Mouse (Mus musculus): ENCODE results near the gene Aatk.

Gene Aatk

GRCm38 (mm10) chr11:120052274-120052673 lies 5.3 kb upstream of the Aatk start:
- DNase-seq (ENCODE audit: low spot score in 2 of 2) = no peak

DNA sequence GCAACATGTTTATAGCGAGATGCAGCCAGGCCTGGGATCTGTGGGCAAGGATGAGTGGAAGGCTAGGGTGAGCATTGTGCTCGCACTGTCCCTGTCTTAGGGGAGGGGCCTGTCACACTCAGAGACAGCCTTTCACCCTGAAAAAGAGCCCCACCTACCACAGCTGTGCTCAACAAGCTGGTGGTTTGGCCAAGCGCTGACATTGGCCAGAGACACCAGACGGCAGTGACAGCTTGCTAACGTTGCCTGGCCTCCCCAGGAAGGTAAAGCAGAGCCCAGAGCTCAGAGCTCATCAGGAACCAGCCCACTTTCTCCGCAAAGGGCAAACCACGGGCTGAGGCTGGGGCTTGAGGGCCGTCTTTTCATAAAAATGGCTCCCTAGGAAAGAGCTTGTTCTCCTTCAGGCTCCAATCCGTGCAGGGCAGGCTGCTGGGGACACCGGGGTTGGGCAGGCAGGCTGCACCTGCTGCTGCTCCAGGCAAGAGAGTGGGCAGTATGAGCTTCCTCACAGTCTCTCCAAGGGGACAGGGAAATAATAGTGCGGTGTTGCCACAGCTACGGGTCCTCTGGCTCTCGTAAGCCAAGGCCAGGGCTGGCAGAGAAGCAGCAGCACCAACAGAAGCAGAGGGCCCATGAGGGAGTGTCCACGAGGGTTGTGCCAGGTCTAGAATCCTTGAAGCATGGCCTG lies 4.3 kb upstream of the Aatk start:
- no peak for DNase-seq (ENCODE audit: low spot score in 2 of 2)

- DNase-seq (ENCODE audit: low spot score in 2 of 2) = no peak
Observed at GRCm38 (mm10) chr11:120049067-120049466, 2.1 kb upstream of the Aatk start.

- no peak for DNase-seq (ENCODE audit: low spot score in 2 of 2)
Observed at GRCm38 (mm10) chr11:120048252-120048556, 1.2 kb upstream of the Aatk start.

DNA sequence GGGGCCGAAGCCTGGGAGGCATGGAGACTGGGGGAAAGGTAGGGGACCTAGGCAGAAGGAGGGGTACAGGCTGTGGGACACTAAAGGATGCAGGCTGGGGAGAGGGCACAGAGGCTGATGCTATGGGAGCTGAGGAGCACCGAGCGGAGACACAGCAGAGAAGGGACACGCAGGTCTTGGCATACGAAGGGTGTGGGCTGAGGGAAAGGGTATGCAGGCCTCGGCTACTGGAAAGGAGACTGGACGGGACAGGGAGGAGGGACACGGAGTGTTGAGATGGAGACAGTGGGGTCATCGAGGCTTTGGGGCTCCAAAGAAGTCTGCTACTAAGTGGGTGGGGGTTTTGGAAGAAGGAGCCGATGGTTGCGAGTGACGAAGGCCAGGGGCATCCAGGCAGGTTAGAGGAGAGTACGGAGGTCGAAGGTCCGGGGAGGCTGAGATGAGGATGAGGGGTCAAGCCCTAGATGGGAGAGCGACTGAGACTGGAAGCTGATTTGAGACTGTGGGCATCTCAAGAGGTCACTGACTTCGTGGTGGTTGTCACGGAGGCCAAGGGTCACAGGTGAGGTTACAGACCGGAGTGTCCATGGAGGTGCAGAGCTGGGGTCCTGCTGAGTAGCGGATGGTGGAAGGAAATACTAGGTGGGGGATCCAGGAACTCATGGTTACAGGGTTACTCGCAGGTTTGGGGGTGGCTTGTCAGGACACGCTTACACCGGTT lies 724 bp upstream of the Aatk start:
- DNase-seq (ENCODE audit: low spot score in 2 of 2) = no peak

GRCm38 (mm10) chr11:120045839-120046552 lies 971 bp downstream of the Aatk start:
- no peak for DNase-seq (ENCODE audit: low spot score in 2 of 2)

- no peak for DNase-seq (ENCODE audit: low spot score in 2 of 2)
Observed at GRCm38 (mm10) chr11:120045341-120045740, 1.6 kb downstream of the Aatk start.

DNA sequence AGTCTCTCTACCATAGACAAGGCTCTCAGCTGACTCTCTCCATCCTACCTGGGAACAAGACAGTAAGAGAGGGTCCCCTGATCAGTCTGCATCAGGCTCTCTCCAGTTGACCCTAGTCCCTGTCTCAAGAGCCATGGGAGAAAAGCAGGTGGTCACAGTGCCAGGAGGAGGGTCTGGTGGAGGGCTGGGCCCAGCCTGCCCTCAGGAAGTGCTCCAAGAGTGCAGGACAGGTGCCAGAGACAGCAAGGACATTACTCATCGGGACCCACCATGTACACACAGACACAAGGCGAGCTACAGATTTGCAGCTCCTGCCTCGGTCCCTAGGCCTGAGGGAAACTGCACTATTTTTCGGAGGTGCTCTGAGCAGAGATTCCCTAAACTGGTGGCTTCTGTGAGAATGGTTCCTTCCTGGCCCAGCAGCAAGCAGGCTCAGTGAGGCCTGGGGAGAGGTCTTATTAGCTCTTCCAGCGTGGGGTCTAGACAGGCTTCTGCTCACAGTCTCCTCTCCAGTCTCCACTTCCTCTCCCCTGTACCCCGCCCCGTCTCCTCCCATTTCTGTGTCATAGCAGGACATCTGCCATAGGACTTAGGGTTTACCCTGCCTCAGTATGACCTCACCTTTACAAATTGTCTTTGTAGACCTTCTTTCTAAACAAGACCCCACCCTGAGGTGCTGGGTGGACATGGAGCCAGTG lies 4.7 kb downstream of the Aatk start:
- no peak for DNase-seq (ENCODE audit: low spot score in 2 of 2)

GRCm38 (mm10) chr11:120041191-120042123 lies 5.5 kb downstream of the Aatk start:
- peak in 1 of 2 experiments; percentile 25 for DNase-seq (ENCODE audit: low spot score in 2 of 2)

GRCm38 (mm10) chr11:120040440-120040839 lies 6.5 kb downstream of the Aatk start:
- DNase-seq (ENCODE audit: low spot score in 2 of 2) = no peak

DNA sequence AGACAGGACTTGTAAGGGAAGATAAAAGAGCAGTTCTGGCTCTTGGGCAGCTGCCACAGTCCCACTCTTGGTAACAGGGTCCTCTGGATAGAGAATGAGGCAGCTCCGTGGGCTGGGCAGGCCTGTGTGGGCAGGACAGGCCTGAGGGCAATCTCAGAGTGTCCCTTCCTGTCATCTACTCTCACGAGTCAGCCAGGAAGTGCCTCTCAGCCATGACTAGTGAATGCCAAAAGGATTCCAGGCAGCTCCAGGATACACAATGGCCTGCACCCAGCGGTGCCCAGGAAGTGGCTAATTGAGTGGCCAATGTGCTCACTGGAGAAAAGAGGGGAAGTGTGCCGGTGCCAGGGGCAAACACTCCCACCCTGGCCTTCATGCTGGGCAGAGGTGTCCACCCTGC lies 7.4 kb downstream of the Aatk start:
- no peak for DNase-seq (ENCODE audit: low spot score in 2 of 2)

GRCm38 (mm10) chr11:120034762-120035161 lies 12.2 kb downstream of the Aatk start:
- no peak for DNase-seq (ENCODE audit: low spot score in 2 of 2)

DNA sequence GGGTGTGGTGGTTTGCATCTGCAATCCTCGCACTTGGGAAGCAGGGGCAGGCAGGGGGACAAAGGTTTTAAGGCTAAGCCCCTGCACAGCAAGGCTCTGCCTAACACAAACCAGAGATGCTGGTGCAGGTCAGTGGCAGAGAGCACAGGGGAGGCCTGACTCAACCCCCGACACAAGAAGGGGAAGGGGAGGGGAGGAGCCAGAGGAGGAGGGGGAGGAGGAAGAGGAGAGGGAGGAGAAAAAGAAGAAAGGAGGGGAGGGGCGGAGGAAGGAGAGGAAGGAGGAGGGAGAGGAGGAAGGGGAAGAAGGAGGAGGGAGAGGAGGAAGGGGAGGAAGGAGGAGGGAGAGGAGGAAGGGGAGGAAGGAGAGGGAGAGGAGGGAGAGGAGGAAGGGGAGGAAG lies 12.7 kb downstream of the Aatk start:
- no peak for DNase-seq (ENCODE audit: low spot score in 2 of 2)

DNA sequence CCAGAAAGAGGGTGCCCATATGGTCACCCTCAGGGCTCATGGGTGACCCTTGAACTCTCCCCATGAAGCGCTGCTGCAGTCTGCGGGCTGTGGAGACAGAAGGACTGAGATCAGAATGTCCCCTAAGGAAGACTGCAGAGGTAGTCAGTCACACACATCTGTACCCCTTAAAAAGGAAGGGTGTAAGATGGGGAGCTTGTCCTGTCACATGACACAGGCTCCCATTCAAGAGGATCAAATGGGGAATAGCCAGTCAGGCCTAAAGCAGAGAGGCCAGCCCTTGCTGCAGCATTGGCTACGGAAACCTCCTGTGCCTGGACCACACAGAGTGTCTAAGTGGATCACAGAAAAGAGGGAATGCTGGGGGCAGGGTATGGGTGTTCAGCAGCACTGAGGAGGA lies 13.5 kb downstream of the Aatk start:
- DNase-seq (ENCODE audit: low spot score in 2 of 2) = no peak

- DNase-seq (ENCODE audit: low spot score in 2 of 2) = no peak
Observed at GRCm38 (mm10) chr11:120032052-120032451, 14.9 kb downstream of the Aatk start.

DNA sequence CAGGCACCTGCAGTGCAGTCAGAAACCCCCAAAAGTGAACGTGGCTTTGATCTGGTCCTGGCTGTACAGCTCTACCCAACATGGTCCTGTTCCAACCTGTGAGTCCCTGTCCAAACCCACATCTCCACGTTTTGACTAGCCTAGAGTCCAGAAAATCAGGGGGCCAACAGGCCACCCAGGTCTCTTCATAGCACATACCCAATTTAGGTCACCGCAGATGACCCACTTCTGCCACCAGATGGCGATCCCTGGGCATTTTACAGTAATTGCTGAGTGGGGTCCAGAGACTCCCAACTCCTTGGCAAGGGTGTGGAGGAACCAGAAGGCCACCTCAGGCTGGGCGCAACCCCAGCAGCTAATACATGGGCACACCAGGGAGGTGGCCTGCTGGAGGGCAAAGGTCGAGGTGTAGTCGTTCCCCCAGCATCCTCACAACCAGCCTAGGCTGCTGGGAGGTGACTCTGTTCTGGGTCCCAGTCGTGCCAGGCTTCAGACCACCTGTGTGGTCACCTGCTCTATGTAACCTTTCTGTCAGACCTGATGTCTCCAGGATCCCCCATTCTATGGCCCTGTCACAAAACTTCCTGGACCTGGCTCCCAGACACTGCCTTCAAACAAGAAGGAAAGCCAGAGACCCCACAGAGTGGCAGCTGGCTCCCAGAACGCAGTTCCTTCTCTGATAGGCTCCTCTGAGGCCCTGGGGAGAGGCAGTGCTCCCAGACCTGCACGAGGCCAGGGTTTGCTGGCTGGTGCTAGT lies 16.6 kb downstream of the Aatk start:
- DNase-seq (ENCODE audit: low spot score in 2 of 2) = no peak

GRCm38 (mm10) chr11:120029431-120030144 lies 17.4 kb downstream of the Aatk start:
- no peak for DNase-seq (ENCODE audit: low spot score in 2 of 2)

DNA sequence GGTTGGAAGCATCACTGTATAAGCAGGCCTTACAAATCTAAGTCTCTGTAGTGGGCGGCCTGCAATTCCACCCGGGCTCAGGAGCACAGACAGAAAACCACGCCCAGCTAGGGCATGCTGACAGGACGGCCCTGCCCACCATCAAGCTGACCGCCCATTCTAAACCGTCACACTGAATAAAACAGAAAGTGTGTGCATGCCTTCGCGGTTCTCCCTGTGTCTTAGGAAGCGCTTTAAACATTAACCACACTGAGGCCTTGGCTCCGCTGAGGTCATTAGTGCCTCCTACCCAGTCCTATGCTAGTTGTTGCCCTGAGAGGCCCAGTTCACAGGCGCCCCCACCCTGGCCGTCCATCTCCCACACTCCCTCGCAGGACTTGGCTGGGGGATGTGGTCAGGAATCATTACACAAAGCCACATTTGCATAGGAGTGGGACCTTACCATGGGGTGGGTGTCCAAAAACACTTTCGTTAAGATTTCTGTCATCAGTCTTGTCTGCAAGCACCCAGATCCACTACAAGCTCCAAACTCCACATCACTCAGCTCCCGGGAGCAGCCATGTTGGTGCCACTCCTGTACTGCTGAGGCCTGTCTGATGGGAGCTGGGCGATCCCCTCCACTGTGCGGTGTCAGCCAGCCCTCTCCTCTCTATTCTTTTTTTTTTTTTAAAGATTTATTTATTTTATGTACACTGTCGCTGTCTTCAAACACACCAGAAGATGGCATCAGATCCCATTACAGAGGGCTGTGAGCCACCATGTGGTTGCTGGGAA lies 18.5 kb downstream of the Aatk start:
- DNase-seq (ENCODE audit: low spot score in 2 of 2) = no peak

GRCm38 (mm10) chr11:120026941-120027340 lies 20.0 kb downstream of the Aatk start:
- no peak for DNase-seq (ENCODE audit: low spot score in 2 of 2)
